Mouse (Mus musculus): ENCODE measurements around the gene Prkag2. TPM values are rescaled to one million over a fixed set of nuclear protein-coding genes. Genes with fewer than 3 reads are reported as not detected.
A peak's percentile ranks its signal among the peaks of the same experiment; 100 is the strongest.

Prkag2 gene
- polyA plus RNA-seq, 1 experiment = not detected

DNA sequence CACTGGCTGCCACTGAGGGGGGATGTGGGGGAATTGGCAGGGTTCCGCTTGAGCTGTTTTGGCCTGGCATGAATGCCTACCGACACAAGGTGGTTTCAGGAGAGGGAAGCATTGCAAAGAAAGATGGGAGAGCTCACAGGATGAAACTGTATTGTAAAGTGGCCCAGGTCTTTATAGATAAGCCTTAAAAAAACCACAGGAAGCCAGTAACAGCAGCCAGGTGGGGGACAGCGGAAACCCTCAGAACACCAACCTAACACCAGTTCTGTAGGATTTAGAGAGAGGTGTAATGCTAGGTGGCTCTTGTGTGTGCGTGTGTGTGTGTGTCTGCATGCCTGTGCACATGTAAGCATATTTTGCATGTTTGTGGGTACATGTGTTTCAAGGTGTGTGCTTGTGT, 101.1 kb downstream of the Prkag2 start:
- no peak for TF ChIP-seq GATA1 (IDR thresholded peaks at IDR 0.05; ENCODE audit: low read length)

DNA sequence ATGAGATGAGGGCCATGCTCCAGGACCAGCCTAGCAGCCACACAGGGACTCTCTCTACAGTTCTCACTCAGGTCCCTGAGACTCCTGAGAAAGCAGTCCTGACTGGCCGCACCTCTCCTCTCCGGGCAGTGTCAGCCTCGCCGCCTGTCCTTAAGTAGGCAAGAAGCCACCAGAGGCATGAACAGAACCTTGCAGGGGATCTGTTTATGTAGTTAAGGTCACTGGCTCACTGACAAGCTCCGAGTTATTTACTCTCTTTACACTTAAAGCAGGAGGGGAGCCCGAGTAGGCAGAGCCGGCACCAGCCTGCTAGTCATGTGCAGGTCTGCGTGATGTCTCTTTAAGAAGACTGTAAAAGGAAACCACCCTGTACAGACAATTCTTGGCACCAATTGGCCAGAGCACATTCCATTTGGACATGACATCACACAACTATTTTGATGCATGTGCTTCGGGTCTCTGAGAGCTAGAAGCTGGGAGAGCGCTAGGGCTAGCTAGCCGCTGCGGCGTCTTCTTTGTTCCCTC, 104.8 kb downstream of the Prkag2 start:
- no peak for TF ChIP-seq GATA1 (IDR thresholded peaks at IDR 0.05; ENCODE audit: low read length)

DNA sequence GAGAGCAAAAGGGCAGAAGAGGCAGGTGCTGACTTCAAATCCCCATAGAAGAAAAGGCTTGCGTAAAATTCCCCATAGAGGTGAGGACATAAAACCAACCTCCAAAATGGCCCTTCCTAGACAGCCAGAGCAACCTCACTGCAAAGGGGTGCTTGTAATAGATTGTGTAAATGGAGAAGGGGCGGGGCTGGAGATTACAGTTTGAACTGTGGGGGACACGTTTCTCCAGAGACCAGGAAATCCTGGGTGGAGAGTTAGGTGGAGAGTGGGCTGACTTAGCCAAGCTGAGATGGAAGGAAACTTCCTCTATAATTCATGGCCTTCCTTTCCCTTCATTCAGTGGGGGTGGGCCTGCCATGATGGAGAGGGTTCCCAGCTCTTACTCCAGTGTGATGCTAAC, 107.3 kb downstream of the Prkag2 start:
- TF ChIP-seq GATA1 (IDR thresholded peaks at IDR 0.05; ENCODE audit: low read length) = no peak

DNA sequence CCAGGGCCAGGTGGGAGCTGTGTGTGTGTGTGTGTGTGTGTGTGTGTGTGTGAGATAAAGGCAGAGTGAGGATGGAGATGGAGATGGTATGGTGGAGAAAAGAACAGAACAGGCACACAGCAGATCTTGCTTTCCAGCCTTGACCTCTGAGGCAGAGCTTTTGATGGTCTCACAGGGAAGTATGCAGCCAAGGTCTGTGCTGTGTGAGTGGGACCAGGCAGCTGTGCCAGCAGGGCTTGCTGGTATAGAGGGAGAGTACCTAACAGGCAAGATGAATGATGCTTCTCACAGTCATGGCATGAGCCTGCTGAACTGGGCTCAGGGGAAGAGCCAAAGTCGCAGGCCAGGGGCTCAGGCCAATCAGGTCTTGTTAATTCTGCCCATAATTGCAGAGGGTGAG, 108.9 kb downstream of the Prkag2 start:
- no peak for TF ChIP-seq GATA1 (IDR thresholded peaks at IDR 0.05; ENCODE audit: low read length)

DNA sequence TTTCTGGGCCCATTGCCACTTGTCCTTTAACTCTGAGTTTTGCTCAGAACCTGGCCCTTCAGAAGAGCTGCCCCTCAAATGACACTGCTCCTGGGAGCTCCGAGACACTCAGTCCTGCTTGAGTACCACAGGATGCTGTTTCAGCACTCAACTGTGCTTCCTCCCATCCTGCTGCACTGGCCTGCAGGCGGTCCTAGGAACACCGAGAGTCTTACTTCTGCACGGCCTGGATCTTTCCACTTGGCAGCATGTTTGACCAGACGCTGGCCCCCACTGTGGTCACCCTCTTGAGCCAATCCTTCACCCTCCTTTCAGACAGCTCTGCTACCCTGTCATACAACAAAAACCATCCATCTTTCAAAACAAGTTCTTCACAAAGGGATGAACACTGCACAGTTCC, 110.0 kb downstream of the Prkag2 start:
- TF ChIP-seq GATA1 (IDR thresholded peaks at IDR 0.05; ENCODE audit: low read length) = no peak

DNA sequence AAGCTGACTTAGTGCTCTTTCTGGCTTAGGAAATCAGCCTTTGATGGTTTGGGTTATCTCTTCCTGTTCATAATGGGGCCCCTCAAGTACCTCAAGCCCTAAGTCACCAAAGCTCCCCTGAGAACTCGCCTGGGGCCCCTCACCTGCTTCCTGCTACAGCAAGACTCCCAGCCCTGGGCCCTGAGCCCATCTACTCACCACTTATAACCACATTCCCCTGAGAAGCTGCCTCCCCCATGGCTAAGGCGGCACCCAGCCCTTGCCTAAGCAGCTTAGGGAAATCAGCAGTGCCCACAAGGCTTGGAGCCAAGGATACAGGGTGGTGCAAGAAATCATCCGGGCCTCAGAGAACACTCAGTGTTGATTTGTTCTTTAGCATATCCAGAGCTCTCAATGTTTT, 110.8 kb downstream of the Prkag2 start:
- TF ChIP-seq GATA1 (IDR thresholded peaks at IDR 0.05; ENCODE audit: low read length) = no peak

DNA sequence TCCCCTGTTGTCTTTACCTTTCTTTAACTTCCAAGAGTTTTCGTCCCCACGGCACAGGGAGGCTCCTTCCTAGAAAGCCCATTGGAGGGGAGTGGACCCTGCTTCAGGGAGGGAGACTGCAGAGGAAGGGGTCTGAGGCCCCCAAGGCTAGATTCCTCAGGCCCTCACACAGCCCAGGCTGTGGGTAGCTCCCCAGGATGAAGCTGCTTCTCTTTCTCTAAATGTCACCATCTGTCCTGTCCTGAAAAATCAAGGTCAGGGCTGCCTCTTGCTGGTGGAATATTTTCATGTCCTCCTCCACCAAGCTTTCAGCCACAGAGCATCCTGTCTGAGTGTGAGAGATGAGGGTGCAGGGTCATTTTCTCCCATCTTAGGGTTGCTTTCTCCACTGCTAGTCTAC, 113.5 kb downstream of the Prkag2 start:
- no peak for TF ChIP-seq GATA1 (IDR thresholded peaks at IDR 0.05; ENCODE audit: low read length)

DNA sequence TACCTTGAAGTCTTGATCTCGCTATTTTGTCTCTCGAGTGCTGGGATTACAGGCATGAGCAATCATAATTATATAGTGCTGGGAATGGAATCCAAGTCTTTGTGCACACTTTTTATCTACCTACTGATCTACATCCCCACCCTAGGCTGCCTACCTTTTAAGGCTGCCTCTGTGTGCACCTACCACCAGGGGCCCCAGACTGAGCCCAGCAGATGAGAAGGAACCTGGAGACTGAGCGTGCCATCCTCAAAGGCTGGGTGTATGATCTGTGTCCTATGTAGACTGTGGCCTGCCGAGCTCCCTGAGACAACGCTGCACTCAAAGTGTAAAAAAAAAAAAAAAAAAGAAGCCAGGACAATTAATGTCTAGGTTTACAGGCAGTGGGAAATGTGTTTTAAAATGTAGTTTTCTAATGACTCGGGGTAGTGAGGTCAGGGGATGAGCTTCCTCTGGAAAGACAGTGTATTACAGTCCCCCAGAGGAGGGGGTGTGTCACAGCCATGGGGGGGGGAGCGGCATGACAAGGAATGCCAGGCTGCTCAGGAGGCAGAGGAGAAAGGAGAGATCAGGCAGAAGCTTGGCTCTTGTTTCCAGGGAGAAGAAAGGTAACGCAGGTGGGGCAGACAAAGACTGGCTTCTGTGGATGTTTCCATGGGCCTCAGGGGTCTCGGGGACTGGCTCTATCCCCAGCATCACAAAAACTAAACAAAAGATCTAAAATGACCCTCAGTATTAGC, 114.1 kb downstream of the Prkag2 start:
- TF ChIP-seq GATA1 (IDR thresholded peaks at IDR 0.05; ENCODE audit: low read length) = no peak

DNA sequence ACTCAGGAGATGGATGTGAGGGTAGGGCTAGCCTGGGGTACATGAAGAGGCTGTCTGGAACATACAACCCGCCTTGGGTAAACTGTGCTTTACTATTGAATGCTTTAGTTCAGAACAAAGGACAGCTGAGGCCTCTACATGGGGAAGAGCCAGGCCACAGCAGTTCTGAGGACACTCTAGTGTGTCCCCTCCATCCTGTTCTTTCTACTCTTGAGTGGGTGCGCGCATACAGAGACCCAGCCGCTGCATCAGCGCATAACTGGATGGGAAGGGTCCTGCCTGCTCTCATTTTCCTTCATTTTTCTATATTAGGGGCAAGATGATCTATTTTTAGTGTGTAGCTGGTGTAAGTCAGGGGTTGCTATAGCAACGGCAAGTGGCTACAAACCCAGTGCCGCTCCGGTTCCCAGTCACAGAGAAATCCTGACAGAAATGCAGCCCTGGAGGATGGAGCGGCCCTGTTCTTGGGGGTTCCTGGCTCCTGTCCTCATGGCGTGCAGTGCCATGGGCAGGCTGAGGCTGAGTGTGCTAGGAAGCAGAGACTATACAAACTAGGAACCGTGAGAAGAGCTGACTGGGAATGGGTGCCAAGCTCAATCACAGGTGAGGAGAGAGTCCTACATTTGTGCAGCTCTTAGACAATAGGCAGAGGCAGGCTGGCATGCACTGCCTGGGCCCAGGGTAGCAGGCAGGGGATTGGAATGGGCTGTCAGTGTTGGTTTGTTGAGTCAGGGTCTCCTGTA, 114.8 kb downstream of the Prkag2 start:
- no peak for TF ChIP-seq GATA1 (IDR thresholded peaks at IDR 0.05; ENCODE audit: low read length)

DNA sequence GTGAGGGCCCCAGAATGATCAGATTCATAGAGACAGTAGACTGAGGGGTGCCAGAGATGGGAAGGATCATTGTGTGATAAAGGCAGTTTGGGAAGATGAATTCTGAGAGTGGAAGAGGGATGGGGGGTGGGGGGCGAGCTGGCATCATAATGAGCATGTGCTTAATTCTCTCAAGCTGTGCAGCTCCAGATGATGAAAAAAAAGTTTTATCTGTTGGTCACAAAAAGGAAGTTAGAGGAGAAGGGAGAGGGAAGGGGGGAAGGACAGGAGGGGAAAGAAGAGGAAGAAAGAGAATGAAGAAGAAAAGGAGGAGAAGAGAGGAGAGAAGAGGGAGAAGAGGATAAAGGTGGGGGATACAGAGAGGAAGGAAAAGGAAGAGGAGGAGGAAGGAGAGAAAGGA, 116.3 kb downstream of the Prkag2 start:
- no peak for TF ChIP-seq GATA1 (IDR thresholded peaks at IDR 0.05; ENCODE audit: low read length)

DNA sequence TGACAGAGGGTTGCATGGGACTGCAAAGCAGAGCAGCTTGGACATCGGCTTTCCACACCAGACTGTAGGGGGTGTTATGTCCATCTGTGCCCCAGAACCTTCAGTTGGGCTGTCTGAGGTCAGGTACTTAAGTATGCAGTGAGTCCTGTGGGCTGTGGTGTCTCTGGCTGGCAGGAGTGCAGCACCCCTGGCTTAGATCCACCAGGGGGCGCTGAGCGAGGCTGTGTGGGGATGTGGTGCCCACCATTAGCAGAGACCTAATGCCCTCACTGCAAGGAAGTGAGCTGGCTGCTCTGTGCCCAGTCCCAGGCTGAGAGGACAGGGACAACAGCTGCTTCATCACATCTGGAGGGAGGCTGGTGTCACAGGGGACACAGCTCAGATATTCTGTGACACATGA, 116.9 kb downstream of the Prkag2 start:
- no peak for TF ChIP-seq GATA1 (IDR thresholded peaks at IDR 0.05; ENCODE audit: low read length)

DNA sequence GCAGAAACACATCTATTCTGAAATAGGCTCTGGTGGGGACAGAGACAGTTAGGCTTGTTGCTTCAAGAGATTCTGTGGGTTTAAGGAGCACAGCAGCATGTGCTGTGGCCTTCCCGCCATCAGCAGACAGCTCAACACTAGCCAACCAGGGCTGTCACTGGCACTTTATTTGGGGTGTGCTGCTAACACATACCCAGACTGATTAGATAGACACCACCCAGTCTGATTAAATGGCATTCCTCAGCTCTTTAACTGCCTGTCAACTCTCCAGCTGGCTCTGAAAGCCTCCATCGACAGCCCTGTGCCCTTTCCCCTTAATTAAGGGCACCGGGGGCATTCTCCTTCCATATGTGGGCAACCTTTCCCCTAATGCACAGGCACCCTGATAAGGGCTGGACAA, 118.2 kb downstream of the Prkag2 start:
- no peak for TF ChIP-seq GATA1 (IDR thresholded peaks at IDR 0.05; ENCODE audit: low read length)

DNA sequence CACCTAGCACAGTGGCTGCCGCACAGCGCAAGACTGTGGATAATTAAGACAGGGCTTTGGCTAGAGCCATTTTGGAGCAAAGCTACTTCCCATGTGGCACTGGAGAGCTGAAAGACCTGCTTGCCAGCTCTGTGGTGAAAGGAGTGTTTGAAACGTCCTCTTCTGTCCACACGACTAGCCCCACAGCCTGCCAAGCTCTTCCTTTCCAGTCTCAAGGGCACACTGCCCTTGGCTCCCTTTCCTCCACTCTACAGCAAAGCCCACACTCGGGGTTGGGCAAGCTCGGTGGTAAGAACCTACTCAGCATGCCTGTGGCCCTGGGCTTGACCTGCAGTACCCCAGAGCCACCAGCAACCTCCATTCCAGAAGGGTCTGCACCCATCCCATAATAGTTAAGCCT, 118.7 kb downstream of the Prkag2 start:
- TF ChIP-seq GATA1 (IDR thresholded peaks at IDR 0.05; ENCODE audit: low read length) = no peak

DNA sequence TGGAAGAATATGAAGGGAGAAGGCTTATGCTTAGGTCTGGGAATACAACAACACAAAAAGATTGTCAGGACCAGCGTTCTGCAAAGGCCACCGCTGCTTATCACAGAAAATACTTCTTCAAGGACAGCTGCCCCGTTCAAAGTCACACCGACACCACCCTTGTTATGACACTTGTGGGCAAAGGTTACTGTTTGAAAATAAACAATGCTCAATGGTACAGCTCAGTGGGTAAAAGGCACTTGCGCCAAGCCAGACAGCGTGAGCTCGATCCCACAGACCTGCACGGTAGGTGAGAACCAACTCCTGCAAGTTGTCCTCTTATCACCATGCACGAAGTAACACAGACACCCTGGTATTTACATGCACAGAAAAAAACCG, 120.5 kb downstream of the Prkag2 start:
- no peak for TF ChIP-seq GATA1 (IDR thresholded peaks at IDR 0.05; ENCODE audit: low read length)

DNA sequence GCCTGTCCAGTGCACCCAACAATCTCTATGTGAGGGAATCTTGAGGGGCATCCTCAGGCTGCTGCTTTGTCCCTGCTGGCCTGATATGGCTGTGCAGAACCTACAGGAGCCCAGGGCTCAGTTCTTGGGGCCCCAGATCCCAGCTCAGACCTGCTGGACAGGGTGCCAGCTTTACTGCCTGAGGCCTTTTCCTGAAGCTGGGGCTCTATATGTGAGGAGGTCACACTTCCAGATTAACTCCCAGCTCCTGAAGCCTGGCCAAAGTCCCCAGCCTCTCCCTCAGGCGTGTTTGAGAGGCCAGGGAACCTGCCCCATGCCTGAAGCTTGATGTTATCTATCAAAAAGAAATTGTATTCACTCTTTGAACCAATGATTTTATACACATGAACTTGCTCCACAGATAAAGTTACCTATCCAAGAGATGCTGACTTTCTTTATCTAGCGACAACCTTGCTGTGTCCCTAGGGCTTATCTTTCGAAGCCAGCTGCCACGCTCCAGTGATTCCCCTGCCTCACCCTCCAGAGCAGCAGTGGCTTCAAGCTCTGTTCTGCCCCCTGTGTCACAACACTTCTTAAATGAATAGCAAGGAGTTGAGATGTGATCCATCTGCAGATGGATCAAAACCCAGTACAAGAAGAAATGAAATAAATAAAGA, 121.0 kb downstream of the Prkag2 start:
- TF ChIP-seq GATA1 (IDR thresholded peaks at IDR 0.05; ENCODE audit: low read length) = peak; percentile 37

DNA sequence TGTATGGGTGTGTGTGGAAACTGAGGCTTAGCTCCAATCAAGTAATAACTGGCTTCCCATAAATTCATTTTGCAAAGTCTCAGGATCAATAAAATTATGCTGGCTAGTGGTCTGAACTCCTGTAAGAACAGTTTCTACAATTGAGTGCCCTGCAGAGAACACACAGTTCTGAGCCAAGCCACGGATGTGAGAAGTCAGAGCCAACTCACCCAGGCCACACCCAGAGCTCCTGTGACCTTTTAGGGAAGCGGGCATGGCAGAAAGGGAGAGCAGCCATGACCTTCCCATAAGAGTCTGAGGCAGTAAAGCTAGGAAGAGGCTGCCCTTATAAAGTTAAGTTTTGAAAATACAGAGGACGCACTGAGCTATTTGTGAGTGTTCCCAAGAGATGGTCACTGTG, 123.5 kb downstream of the Prkag2 start:
- no peak for TF ChIP-seq GATA1 (IDR thresholded peaks at IDR 0.05; ENCODE audit: low read length)

All from G1E-ER4 (cell line).